Mouse (Mus musculus): ENCODE measurements around the gene Hspb6. TPM values are rescaled to one million over a fixed set of nuclear protein-coding genes. Genes with fewer than 3 reads are reported as not detected.
A peak's percentile ranks its signal among the peaks of the same experiment; 100 is the strongest.

The Hspb6 gene
- polyA plus RNA-seq, 1 experiment, result 19.0 TPM

DNA sequence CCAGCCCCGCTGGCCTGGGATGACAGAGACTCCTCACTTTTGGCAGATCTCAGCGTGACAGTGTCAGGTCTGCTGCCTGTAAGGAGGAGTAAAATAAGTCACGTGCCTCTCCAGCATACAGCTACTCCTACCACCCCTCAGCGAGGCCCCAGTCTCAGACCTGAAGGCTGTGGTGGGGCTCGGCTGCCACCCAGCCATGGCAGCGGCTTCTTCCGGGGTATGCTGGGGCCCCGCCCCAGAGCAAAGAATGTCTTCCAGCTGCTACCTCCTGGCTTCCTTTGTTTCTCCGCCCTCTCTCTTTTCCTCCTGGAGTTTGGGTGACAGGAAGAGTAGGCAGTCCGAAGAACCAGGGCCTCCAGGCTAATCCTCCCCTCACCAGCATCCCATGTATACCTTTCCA lies 26.0 kb upstream of the Hspb6 start:
- no peak for TF ChIP-seq POLR2A (IDR thresholded peaks at IDR 0.05; ENCODE audit: borderline replicate concordance, control insufficient read depth, low read depth, low read length)
- TF ChIP-seq CTCF (IDR thresholded peaks at IDR 0.05; ENCODE audit: control insufficient read depth, insufficient read depth, low read length), result no peak
- H3K4me1 ChIP-seq (ENCODE audit: control insufficient read depth, insufficient read depth, low read length), result no peaks in the 10 kb centered on the region
- 90% methylated on average over 10 of the region's 10 CpGs for WGBS
- no peak overlapping the region for H3K27ac ChIP-seq (ENCODE audit: control insufficient read depth, insufficient read depth, low read depth, low read length, poor library complexity)
- H3K4me3 ChIP-seq (replicated peaks; ENCODE audit: control insufficient read depth, low read depth, low read length), result no peak overlapping the region

DNA sequence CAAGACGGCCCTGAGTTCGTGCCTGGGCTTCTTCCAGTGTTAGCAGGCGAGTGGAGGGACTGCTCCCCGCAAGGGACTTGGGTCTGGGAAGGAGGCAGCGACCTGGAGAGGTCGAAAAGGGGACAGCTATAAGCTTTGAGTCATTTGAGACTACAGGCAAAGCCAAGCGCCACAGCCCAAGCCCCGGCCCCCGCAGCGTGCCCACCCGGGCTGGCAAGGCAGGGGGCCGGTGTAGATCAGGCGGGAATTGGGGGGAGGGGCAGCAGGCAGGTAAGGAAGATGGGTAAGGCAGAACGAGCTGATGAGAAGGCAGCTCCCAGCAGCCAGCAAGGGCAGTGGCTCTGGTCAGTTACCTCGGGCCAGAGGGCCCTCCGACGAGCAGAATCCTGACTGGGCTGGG lies 25.6 kb upstream of the Hspb6 start:
- TF ChIP-seq POLR2A (IDR thresholded peaks at IDR 0.05; ENCODE audit: borderline replicate concordance, control insufficient read depth, low read depth, low read length), result no peak
- no peak for TF ChIP-seq CTCF (IDR thresholded peaks at IDR 0.05; ENCODE audit: control insufficient read depth, insufficient read depth, low read length)
- H3K4me1 ChIP-seq (ENCODE audit: control insufficient read depth, insufficient read depth, low read length), result no peaks in the 10 kb centered on the region
- H3K4me3 ChIP-seq (replicated peaks; ENCODE audit: control insufficient read depth, low read depth, low read length), result no peak overlapping the region
- H3K27ac ChIP-seq (ENCODE audit: control insufficient read depth, insufficient read depth, low read depth, low read length, poor library complexity), result no peak overlapping the region
- 89% methylated on average over 17 of the region's 17 CpGs for WGBS

GRCm38 (mm10) chr7:30526981-30527380 lies 25.0 kb upstream of the Hspb6 start:
- 92% methylated on average over 14 of the region's 14 CpGs for WGBS
- no peak overlapping the region for H3K27ac ChIP-seq (ENCODE audit: control insufficient read depth, insufficient read depth, low read depth, low read length, poor library complexity)
- TF ChIP-seq CTCF (IDR thresholded peaks at IDR 0.05; ENCODE audit: control insufficient read depth, insufficient read depth, low read length) (no peak), POLR2A (IDR thresholded peaks at IDR 0.05; ENCODE audit: borderline replicate concordance, control insufficient read depth, low read depth, low read length) (no peak)
- H3K4me3 ChIP-seq (replicated peaks; ENCODE audit: control insufficient read depth, low read depth, low read length), result no peak overlapping the region
- no peaks in the 10 kb centered on the region for H3K4me1 ChIP-seq (ENCODE audit: control insufficient read depth, insufficient read depth, low read length)

GRCm38 (mm10) chr7:30531291-30531815 lies 20.6 kb upstream of the Hspb6 start:
- no peaks in the 10 kb centered on the region for H3K4me1 ChIP-seq (ENCODE audit: control insufficient read depth, insufficient read depth, low read length)
- TF ChIP-seq CTCF (IDR thresholded peaks at IDR 0.05; ENCODE audit: control insufficient read depth, insufficient read depth, low read length) (no peak), POLR2A (IDR thresholded peaks at IDR 0.05; ENCODE audit: borderline replicate concordance, control insufficient read depth, low read depth, low read length) (no peak)
- no peak overlapping the region for H3K4me3 ChIP-seq (replicated peaks; ENCODE audit: control insufficient read depth, low read depth, low read length)
- no peak overlapping the region for H3K27ac ChIP-seq (ENCODE audit: control insufficient read depth, insufficient read depth, low read depth, low read length, poor library complexity)
- 87% methylated on average over 9 of the region's 9 CpGs for WGBS

GRCm38 (mm10) chr7:30532931-30533330 lies 19.0 kb upstream of the Hspb6 start:
- H3K4me1 ChIP-seq (ENCODE audit: control insufficient read depth, insufficient read depth, low read length), result no peaks in the 10 kb centered on the region
- TF ChIP-seq CTCF (IDR thresholded peaks at IDR 0.05; ENCODE audit: control insufficient read depth, insufficient read depth, low read length) (no peak), POLR2A (IDR thresholded peaks at IDR 0.05; ENCODE audit: borderline replicate concordance, control insufficient read depth, low read depth, low read length) (no peak)
- WGBS, result 80% methylated on average over 8 of the region's 8 CpGs
- H3K4me3 ChIP-seq (replicated peaks; ENCODE audit: control insufficient read depth, low read depth, low read length), result no peak overlapping the region
- H3K27ac ChIP-seq (ENCODE audit: control insufficient read depth, insufficient read depth, low read depth, low read length, poor library complexity), result no peak overlapping the region

DNA sequence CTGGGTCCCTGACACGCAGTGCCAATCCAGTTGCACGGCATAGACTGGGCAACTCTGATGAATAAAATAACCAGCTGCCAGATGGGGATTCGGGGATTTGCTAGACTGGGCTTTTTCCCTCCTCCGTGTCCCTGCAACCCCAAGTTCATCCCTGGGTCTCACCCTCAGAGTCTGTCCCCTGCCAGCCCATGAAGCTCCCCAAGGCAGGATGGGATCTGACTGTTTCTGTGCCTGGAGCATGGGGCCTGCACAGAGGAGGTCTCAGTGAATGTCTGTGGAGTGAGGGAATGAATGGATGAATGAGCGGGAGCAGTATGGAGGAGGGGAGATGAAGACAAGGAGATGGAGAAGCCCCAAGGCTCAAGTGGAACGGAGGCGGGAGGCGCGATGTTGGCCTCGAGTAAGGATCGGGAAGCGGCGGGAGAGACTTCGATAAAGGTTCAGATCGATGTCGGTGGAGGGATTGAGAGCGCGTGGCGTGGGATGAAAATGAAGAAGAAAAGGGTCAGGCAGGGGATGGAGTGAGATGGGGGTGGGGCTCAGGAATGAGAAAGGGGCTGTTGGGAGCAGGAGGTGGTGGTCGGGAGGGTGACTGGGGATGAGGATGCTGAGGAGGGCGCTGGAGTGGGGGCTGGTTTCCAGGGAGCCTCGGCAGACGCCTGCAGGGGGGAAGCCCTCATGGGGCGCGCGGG lies 17.9 kb upstream of the Hspb6 start:
- TF ChIP-seq CTCF (IDR thresholded peaks at IDR 0.05; ENCODE audit: control insufficient read depth, insufficient read depth, low read length), result no peak
- TF ChIP-seq POLR2A (IDR thresholded peaks at IDR 0.05; ENCODE audit: borderline replicate concordance, control insufficient read depth, low read depth, low read length), result no peak
- Histone ChIP-seq H3K27ac (ENCODE audit: control insufficient read depth, insufficient read depth, low read depth, low read length, poor library complexity) (no peak overlapping the region; the same call in 1 of the 2 replicates), H3K4me1 (ENCODE audit: control insufficient read depth, insufficient read depth, low read length) (no peaks in the 10 kb centered on the region), H3K4me3 (replicated peaks; ENCODE audit: control insufficient read depth, low read depth, low read length) (peak overlapping the region; percentile 77)
- 31% methylated on average over 26 of the region's 26 CpGs for WGBS

GRCm38 (mm10) chr7:30534633-30535577 lies 17.1 kb upstream of the Hspb6 start, which contains the start of gene Arhgap33:
Gene Arhgap33, minus strand, starts transcription at chr7:30535060.
- TF ChIP-seq POLR2A (IDR thresholded peaks at IDR 0.05; ENCODE audit: borderline replicate concordance, control insufficient read depth, low read depth, low read length), result peak; percentile 73; the same call in 1 of the 2 replicates
- no peak for TF ChIP-seq CTCF (IDR thresholded peaks at IDR 0.05; ENCODE audit: control insufficient read depth, insufficient read depth, low read length)
- under 1% methylated on average over 84 of the region's 84 CpGs for WGBS
- Histone ChIP-seq H3K4me1 (ENCODE audit: control insufficient read depth, insufficient read depth, low read length) (no peaks in the 10 kb centered on the region), H3K27ac (ENCODE audit: control insufficient read depth, insufficient read depth, low read depth, low read length, poor library complexity) (peak within 1 kb of the TSS; percentile 73), H3K4me3 (replicated peaks; ENCODE audit: control insufficient read depth, low read depth, low read length) (peak within 1 kb of the TSS; percentile 77)

DNA sequence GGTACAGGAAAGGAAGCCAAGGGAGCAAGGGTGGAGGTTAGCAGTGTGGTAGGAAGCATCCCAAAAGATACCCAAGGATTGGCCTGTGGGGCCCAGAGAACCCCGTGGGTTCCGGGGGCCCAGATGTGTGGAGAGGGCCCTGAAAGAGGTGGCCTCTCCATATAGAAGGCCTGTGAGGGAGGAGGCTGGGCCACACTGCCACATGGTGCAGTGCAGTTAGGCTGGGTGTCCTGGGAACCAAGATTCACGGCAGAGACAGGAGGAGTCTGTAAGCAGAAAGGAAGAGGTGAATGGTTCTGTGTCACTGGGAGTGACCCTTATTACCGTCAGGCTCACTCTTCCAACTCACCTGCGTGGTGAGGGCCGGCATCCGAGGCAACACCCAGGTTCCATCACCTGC lies 11.4 kb upstream of the Hspb6 start:
- no peak overlapping the region for H3K4me3 ChIP-seq (replicated peaks; ENCODE audit: control insufficient read depth, low read depth, low read length)
- H3K4me1 ChIP-seq (ENCODE audit: control insufficient read depth, insufficient read depth, low read length), result no peaks in the 10 kb centered on the region; the same call in 1 of the 2 replicates
- TF ChIP-seq POLR2A (IDR thresholded peaks at IDR 0.05; ENCODE audit: borderline replicate concordance, control insufficient read depth, low read depth, low read length) (no peak), CTCF (IDR thresholded peaks at IDR 0.05; ENCODE audit: control insufficient read depth, insufficient read depth, low read length) (no peak)
- no peak overlapping the region for H3K27ac ChIP-seq (ENCODE audit: control insufficient read depth, insufficient read depth, low read depth, low read length, poor library complexity)
- WGBS, result 93% methylated on average over 7 of the region's 7 CpGs
